Mouse (Mus musculus) bone marrow macrophage, adult 2 months (primary cell): ENCODE data around the gene Slc39a11.

Source experiments
- CTCF ChIP-seq: IDR thresholded peaks from 2 replicates; pipeline ENCODE4 v1.5.1; 2012; ENCODE audit warnings: low read depth, mild to moderate bottlenecking, low read length, moderate library complexity
- POLR2A ChIP-seq: IDR thresholded peaks from 2 replicates; pipeline ENCODE4 v1.6.1; 2012; ENCODE audit warnings: mild to moderate bottlenecking, low read depth, low read length, borderline replicate concordance

DNA sequence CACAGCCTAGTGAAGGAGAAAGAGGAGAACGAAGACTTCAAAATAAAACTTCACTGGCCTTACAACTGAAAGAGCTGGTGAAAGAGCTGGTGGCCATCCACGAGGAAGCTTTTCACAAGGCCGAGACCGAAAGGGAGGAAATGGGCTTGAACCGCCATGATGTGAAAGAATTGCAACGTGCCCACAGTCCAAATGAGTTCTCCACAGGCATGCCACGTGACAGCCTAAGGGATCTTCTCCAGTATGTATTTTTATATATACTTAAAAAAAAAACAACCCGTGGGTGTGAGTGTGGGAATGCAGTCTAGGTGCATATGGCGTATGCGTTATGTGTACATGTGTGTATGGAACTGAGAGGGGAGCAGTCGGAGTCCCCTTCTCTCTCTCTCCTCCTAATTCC is 207.8 kb downstream of the Slc39a11 start:
- TF ChIP-seq CTCF (no peak), POLR2A (no peak)
